ENCODE assay signal across 27 mouse cellular contexts in genomic region chr2:109768814-109769213, GRCm38 (mm10).
DNase-seq lines count a peak whose midpoint lies in the region; ATAC-seq and TF ChIP-seq lines count a peak whose summit lies in the region.
"Had no signal": no experiment of that assay in that cellular context is flagged by ENCODE, and none has a peak within 500 bp of the region (broad histone marks: within the 10 kb centered on the region; RNA-seq: fewer than 3 reads in every experiment).

No protein-coding gene starts in this region.

- no peak for TF ChIP-seq CTCF in forebrain, postnatal 0 days (IDR thresholded peaks at IDR 0.05; ENCODE audit: low read depth)
- TF ChIP-seq CTCF in layer of hippocampus, adult 2 months (conservative IDR thresholded peaks at IDR 0.05) = no peak

- DNase-seq in forebrain, postnatal 0 days = peak; percentile 21
- DNase-seq in forebrain, embryonic 14.5 days (ENCODE audit: low spot score) = no peak
- DNase-seq in layer of hippocampus, adult 2 months (ENCODE audit: low spot score in 2 of 2) = peak in 1 of 2 experiments; percentile 21
- DNase-seq in layer of hippocampus, postnatal 25 days (ENCODE audit: extremely low spot score in 1 of 2, low spot score in 1 of 2) = no peak
- peak; percentile 62 for DNase-seq in telencephalon, adult 2 months (ENCODE audit: low read depth, low spot score)
- no peak for DNase-seq in left cerebral cortex, adult 11 months (ENCODE audit: low spot score)
- DNase-seq: adrenal gland, postnatal 10 days; adrenal gland, postnatal 25 days; B cell, adult 2 months; cerebellum, adult 11 months; cerebellum, adult 18-20 months; cerebellum, adult 8-10 months; cerebellum, adult 9-11 months; cerebellum, postnatal 14 days; cerebellum, postnatal 36 days; embryo, embryonic 11 days had no signal

- H3K36me3 ChIP-seq in forebrain, postnatal 0 days (ENCODE audit: insufficient read depth) = no peaks in the 10 kb centered on the region
- H3K36me3 ChIP-seq in forebrain, embryonic 14.5 days (ENCODE audit: control insufficient read depth, insufficient read depth, low read length) = no peaks in the 10 kb centered on the region
- H3K36me3 ChIP-seq: embryonic facial prominence, embryonic 13.5 days; embryonic facial prominence, embryonic 15.5 days; forebrain, embryonic 10.5 days; forebrain, embryonic 12.5 days; forebrain, embryonic 15.5 days; G1E had no signal

- H3K4me3 ChIP-seq in forebrain, postnatal 0 days (ENCODE audit: low read depth, low read length) = no peak overlapping the region
- no peak overlapping the region for H3K4me3 ChIP-seq in forebrain, embryonic 14.5 days (ENCODE audit: low read depth, low read length)
- H3K4me3 ChIP-seq in layer of hippocampus, adult 2 months = no peak overlapping the region
- H3K4me3 ChIP-seq: embryonic facial prominence, embryonic 13.5 days; embryonic facial prominence, embryonic 15.5 days; erythroblast, embryonic 14.5 days; forebrain, embryonic 10.5 days; forebrain, embryonic 12.5 days; forebrain, embryonic 15.5 days had no signal

- H3K27me3 ChIP-seq in forebrain, postnatal 0 days (ENCODE audit: insufficient read depth, low read length) = no peaks in the 10 kb centered on the region
- H3K27me3 ChIP-seq in forebrain, embryonic 14.5 days (replicated peaks; ENCODE audit: control insufficient read depth, insufficient read depth, low read length) = no peaks in the 10 kb centered on the region
- H3K27me3 ChIP-seq: CH12.LX; embryonic facial prominence, embryonic 13.5 days; embryonic facial prominence, embryonic 15.5 days; forebrain, embryonic 12.5 days; forebrain, embryonic 15.5 days; Patski had no signal

- WGBS in forebrain, postnatal 0 days = 60% methylated on average over 3 of the region's 3 CpGs
- 95% methylated on average over 3 of the region's 3 CpGs for WGBS in forebrain, embryonic 14.5 days

- H3K27ac ChIP-seq in forebrain, postnatal 0 days (ENCODE audit: low read depth, low read length) = no peak overlapping the region
- H3K27ac ChIP-seq in forebrain, embryonic 14.5 days (ENCODE audit: low read depth, low read length) = no peak overlapping the region
- H3K27ac ChIP-seq in layer of hippocampus, adult 2 months = peak overlapping the region; percentile 43
- H3K27ac ChIP-seq: embryonic facial prominence, embryonic 13.5 days; embryonic facial prominence, embryonic 15.5 days; forebrain, embryonic 10.5 days; forebrain, embryonic 12.5 days; forebrain, embryonic 15.5 days had no signal

- H3K9ac ChIP-seq in forebrain, postnatal 0 days = no peak overlapping the region
- no peak overlapping the region for H3K9ac ChIP-seq in forebrain, embryonic 14.5 days (ENCODE audit: low read length)
- H3K9ac ChIP-seq: embryonic facial prominence, embryonic 13.5 days; embryonic facial prominence, embryonic 15.5 days; forebrain, embryonic 12.5 days; forebrain, embryonic 15.5 days had no signal

- H3K9me3 ChIP-seq in forebrain, postnatal 0 days (ENCODE audit: low read length) = no peaks in the 10 kb centered on the region
- no peaks in the 10 kb centered on the region for H3K9me3 ChIP-seq in forebrain, embryonic 14.5 days (replicated peaks; ENCODE audit: control insufficient read depth, low read length)
- H3K9me3 ChIP-seq: embryonic facial prominence, embryonic 13.5 days; embryonic facial prominence, embryonic 15.5 days; forebrain, embryonic 10.5 days; forebrain, embryonic 12.5 days; forebrain, embryonic 15.5 days; G1E had no signal

- ATAC-seq in forebrain, postnatal 0 days = peak; percentile 50
- ATAC-seq in forebrain, embryonic 14.5 days = no peak
- ATAC-seq: activated CD4-positive, CD25-positive, alpha-beta regulatory T cell, adult 4 months; CD4-positive, CD25-positive, alpha-beta regulatory T cell, adult 4 months; forebrain, embryonic 15.5 days; Patski had no signal

- no peaks in the 10 kb centered on the region for H3K4me1 ChIP-seq in forebrain, postnatal 0 days (ENCODE audit: insufficient read depth)
- H3K4me1 ChIP-seq in forebrain, embryonic 14.5 days (ENCODE audit: control insufficient read depth, insufficient read depth, low read length) = no peaks in the 10 kb centered on the region
- H3K4me1 ChIP-seq: embryonic facial prominence, embryonic 13.5 days; embryonic facial prominence, embryonic 15.5 days; forebrain, embryonic 10.5 days; forebrain, embryonic 12.5 days; forebrain, embryonic 15.5 days had no signal

- H3K4me2 ChIP-seq in forebrain, postnatal 0 days (ENCODE audit: low read depth) = no peak overlapping the region
- no peak overlapping the region for H3K4me2 ChIP-seq in forebrain, embryonic 14.5 days (ENCODE audit: low read length)
- H3K4me2 ChIP-seq: embryonic facial prominence, embryonic 13.5 days; embryonic facial prominence, embryonic 15.5 days; forebrain, embryonic 12.5 days; forebrain, embryonic 15.5 days had no signal

Comparison
In these comparisons a context has a peak if more than half of its experiments do, and no peak if none do; other contexts are left out.
1. DNase-seq: peak in forebrain, postnatal 0 days (single experiment) and telencephalon, adult 2 months (single experiment); none in forebrain, embryonic 14.5 days (single experiment), layer of hippocampus, postnatal 25 days (0 of 2) and left cerebral cortex, adult 11 months (single experiment).